Mouse (Mus musculus): ENCODE results near the gene Snx8. TPM values are rescaled to one million over a fixed set of nuclear protein-coding genes. Genes with fewer than 3 reads are reported as not detected.

The Snx8 gene
- polyA plus RNA-seq, 1 experiment from 2014 or later, result 18.8 TPM

DNA sequence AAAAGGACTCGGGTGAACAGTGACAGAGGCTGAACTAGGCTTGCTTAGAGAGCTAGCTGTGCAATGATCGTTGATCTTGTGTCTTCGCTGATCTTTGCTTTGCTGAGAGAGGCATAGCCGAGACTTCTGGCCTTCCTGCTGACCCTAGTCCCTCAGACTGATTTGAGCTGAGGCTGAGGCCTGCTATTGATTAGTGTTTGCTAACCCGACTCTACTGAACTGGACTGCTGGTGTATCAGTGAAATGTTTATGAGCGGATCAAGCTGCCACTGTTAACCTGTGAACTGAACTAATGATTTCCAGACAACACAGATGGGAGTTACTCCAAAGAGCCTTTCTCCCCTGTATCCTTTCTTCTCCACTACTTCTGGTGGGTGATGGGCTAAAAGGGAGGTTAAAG lies 16.1 kb upstream of the Snx8 start:
- Histone ChIP-seq H3K4me2 (replicated peaks) (no peak overlapping the region), H3K9me3 (no peaks in the 10 kb centered on the region), H3K9ac (replicated peaks) (no peak overlapping the region), H3K4me3 (no peak overlapping the region), H3K36me3 (no peaks in the 10 kb centered on the region), H3K27me3 (no peaks in the 10 kb centered on the region), H3K4me1 (no peaks in the 10 kb centered on the region), H3K27ac (replicated peaks) (no peak overlapping the region)
- no peak for ATAC-seq (replicated peaks)
- WGBS, result 90% methylated on average over 6 of the region's 6 CpGs

DNA sequence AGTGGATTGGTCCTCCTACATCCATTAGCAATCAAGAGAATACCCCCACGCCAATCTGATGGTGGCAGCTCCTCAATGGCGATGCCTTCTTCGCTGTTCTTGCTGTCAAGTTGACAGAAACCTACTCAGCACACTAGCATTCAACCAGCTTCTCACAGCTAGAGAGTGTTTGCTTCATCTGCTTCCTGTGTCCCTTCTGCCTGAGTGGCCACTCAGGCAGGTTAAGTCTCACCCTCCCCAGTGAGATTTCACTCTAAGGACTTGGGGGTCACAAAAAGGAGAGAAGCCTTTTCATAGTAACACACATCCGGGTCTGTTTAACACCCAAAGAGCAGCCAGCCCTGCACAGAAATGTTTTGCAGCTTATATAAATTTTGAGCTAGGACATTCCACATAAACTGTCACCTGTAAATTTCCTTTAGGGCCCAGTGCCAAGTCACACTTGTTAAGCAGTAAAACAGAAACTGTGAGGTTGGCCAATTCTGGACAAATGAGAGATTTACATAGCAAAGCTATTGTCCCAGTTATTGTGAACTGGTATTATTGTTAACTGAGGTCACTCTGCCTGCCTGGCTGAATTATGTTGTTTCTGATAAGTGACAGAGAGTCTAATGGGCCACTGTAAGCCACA lies 13.7 kb upstream of the Snx8 start:
- Histone ChIP-seq H3K4me2 (replicated peaks) (no peak overlapping the region), H3K4me1 (no peaks in the 10 kb centered on the region), H3K9me3 (no peaks in the 10 kb centered on the region), H3K36me3 (no peaks in the 10 kb centered on the region), H3K4me3 (no peak overlapping the region), H3K27me3 (no peaks in the 10 kb centered on the region), H3K27ac (replicated peaks) (no peak overlapping the region), H3K9ac (replicated peaks) (no peak overlapping the region)
- ATAC-seq (replicated peaks), result no peak
- 81% methylated on average over 4 of the region's 4 CpGs for WGBS

DNA sequence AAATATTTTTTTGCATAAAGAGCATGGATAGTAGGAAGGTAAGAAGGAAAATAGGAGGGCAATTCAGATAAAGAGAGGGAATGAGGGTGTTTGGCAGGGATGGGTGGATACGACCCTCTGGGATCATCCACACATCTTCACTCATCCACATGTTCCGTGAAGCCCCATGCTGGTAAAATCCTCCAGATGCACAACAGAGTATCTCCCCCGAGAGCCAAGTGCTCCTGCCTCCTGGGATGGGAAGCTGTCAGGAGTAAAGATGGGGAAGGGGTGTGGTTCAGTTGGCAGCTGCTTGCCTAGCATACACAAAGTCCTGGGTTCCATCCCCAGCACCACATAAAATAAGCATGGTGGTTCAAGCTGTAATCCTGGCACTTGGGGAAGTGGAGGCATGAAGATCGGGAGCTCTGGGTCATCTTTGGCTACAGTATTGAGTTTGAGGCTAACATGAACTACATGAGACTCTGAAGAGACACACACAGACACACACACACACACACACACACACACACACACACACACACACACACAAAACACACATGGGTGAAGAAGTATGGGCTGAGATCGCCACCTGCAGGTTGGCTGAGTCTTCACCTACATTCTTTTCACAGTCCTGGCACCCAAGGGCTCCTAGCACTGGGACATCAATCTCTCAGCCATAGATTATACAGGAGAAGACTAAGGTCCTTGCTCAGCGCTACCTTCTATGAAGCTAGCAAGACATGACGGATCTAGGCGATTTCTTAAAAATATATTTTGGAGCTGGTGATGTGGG lies 7.3 kb upstream of the Snx8 start:
- Histone ChIP-seq H3K27ac (replicated peaks) (no peak overlapping the region), H3K4me1 (no peaks in the 10 kb centered on the region), H3K27me3 (no peaks in the 10 kb centered on the region), H3K9me3 (no peaks in the 10 kb centered on the region), H3K4me2 (replicated peaks) (no peak overlapping the region), H3K9ac (replicated peaks) (no peak overlapping the region), H3K4me3 (no peak overlapping the region), H3K36me3 (no peaks in the 10 kb centered on the region)
- WGBS, result 65% methylated on average over 8 of the region's 8 CpGs
- no peak for ATAC-seq (replicated peaks)

DNA sequence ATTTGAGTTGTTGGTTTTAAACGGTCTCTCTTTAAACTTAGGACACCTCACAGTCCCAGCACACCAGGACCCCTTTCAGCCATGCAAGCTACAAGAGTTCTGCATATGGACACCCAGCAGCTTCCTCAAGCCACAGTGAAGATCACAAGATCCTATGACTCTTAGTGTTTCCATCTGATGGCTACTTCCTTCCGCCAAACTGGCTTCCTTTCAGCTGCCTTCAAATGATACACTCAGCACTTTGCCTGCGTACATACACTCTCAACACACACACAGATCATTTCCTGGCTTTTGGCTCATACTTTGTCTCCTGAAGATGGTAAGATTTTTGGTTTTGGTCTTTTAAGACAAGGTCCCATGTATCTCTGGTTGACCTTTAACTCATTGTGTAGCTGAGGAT lies 3.6 kb upstream of the Snx8 start:
- no peak overlapping the region for H3K4me3 ChIP-seq
- no peak overlapping the region for H3K4me2 ChIP-seq (replicated peaks)
- H3K36me3 ChIP-seq, result no peaks in the 10 kb centered on the region
- no peaks in the 10 kb centered on the region for H3K9me3 ChIP-seq
- H3K27me3 ChIP-seq, result no peaks in the 10 kb centered on the region
- 95% methylated on average over 3 of the region's 3 CpGs for WGBS
- no peak for ATAC-seq (replicated peaks)
- no peak overlapping the region for H3K9ac ChIP-seq (replicated peaks)
- peaks cover 18% of the 10 kb centered on the region for H3K4me1 ChIP-seq
- H3K27ac ChIP-seq (replicated peaks), result no peak overlapping the region

DNA sequence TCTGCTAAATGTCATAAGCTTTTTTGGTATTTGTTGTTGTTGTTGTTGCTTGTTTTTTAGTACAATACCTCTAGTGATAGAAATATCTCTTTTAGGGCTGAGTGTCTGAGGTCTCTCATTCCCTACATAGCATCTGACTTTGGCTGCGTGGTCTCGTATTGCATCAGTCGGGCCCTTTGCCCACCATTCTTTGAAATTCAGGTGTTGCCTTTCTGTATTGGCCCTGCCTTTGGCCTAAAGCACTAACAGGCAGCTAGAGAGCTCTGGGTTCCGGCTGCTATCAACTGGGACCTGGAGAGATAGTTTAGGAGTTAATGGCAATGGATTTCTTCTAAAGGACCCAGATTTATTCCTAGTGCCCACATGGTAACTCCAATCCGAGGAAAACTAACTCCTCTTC lies 2.9 kb upstream of the Snx8 start:
- H3K4me1 ChIP-seq, result peaks cover 21% of the 10 kb centered on the region
- no peaks in the 10 kb centered on the region for H3K36me3 ChIP-seq
- no peak overlapping the region for H3K9ac ChIP-seq (replicated peaks)
- H3K4me3 ChIP-seq, result no peak overlapping the region
- H3K4me2 ChIP-seq (replicated peaks), result no peak overlapping the region
- H3K27ac ChIP-seq (replicated peaks), result no peak overlapping the region
- no peaks in the 10 kb centered on the region for H3K9me3 ChIP-seq
- ATAC-seq (replicated peaks), result no peak
- H3K27me3 ChIP-seq, result no peaks in the 10 kb centered on the region
- WGBS, result 89% methylated on average over 5 of the region's 5 CpGs

DNA sequence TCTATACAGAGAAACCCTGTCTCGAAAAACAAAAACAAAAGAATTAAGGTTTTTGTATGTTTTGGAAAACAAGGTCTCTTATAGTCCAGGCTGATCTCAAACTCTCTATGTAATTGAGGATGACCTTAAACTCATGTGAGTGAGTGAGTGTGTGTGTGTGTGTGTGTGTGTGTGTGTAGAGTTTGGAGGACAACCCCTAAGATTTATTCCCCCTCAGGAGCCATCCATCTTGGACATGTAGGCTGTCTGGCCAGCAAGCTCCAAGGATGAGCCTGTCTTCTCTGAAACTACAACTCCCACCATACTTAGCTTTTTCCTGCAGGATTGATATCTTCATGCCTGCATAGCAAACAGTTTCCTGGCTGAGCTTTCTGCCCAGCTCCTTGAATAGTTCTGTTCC lies 2.4 kb upstream of the Snx8 start:
- Histone ChIP-seq H3K9me3 (no peaks in the 10 kb centered on the region), H3K27me3 (no peaks in the 10 kb centered on the region), H3K4me1 (peaks cover 21% of the 10 kb centered on the region), H3K4me2 (replicated peaks) (no peak overlapping the region), H3K36me3 (no peaks in the 10 kb centered on the region), H3K4me3 (no peak overlapping the region), H3K9ac (replicated peaks) (no peak overlapping the region), H3K27ac (replicated peaks) (no peak overlapping the region)
- ATAC-seq (replicated peaks), result no peak
- 82% methylated on average over 1 of the region's 1 CpGs for WGBS

DNA sequence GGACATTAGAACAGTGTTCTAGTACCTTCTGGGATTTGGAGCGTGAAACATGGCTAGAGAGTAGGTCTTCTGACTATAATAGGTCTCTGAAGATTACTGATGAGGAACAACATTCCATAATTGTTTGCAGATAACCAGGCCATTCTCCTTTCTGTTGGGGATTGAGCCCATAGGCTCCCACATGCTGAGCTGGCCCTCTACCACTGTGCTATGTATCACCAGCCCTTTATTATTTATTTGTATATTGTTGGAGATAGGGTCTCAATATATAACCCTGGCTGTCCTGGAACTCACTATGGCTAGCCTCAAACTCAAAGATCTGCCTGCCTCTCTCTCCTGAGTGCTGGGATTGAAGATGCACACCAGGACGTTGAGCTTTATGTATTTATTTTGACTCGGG lies 585 bp upstream of the Snx8 start:
- H3K36me3 ChIP-seq, result no peaks in the 10 kb centered on the region
- H3K4me2 ChIP-seq (replicated peaks), result peak overlapping the region; percentile 96
- no peaks in the 10 kb centered on the region for H3K27me3 ChIP-seq
- H3K9ac ChIP-seq (replicated peaks), result peak overlapping the region; percentile 68; the same call in 1 of the 2 replicates
- ATAC-seq (replicated peaks), result no peak
- H3K4me3 ChIP-seq, result peak overlapping the region; percentile 76
- no peak overlapping the region for H3K27ac ChIP-seq (replicated peaks)
- H3K9me3 ChIP-seq, result no peaks in the 10 kb centered on the region
- H3K4me1 ChIP-seq, result peaks cover 21% of the 10 kb centered on the region
- 62% methylated on average over 3 of the region's 3 CpGs for WGBS

DNA sequence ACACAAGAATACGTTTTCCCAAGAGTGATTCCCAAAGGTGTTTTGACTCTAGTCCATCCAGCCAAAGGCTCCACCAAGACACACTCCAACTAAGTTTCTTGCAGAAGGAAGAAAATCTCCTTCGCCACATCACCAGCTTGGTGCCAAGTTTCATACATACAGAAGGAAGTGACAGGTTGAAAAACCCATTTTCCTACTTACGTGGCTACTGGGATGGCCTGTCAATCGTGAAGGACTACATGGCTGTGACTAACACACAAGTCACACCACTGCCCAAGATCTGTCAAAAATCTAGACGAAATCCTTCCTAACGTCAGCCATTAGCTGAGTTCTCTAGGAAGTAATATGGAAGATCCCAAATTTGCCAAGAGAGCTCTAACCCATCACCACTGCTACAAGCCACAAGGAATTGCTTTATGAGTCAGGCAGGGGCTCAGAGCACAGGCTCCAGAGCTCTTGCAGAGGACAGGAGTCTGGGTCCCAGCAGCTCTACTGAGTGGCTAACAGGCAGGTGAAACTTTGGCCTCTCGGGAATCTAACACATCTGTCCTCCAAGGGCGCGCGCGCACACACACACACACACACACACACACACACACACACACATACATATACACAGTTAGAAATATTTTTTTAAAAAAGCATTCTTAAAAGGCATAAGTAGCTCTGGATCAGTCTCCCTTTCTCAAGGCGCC lies 1.1 kb downstream of the Snx8 start:
- 79% methylated on average over 12 of the region's 12 CpGs for WGBS

DNA sequence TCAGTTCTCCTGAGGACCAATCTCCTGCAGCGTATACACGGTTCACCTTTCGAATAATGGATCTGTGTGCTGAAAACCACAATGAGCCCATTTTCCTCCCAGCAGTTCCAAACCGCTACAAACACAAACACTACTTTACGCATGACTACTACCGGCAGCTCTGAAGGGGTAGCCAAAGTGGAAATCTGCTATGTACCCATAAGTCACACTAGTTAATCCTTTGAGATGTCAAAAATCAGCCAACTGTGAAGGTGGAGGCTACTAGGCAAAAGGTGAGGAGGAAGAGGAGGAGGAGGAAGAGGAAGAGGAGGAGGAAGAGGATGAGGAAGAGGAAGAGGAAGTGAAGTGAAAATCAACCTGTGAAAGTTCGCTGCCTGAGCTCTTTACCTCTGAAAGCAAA lies 1.8 kb downstream of the Snx8 start:
- H3K27me3 ChIP-seq, result no peaks in the 10 kb centered on the region
- H3K4me1 ChIP-seq, result peaks cover 21% of the 10 kb centered on the region
- H3K4me2 ChIP-seq (replicated peaks), result no peak overlapping the region
- no peak overlapping the region for H3K9ac ChIP-seq (replicated peaks)
- WGBS, result 86% methylated on average over 7 of the region's 7 CpGs
- no peak overlapping the region for H3K4me3 ChIP-seq
- H3K36me3 ChIP-seq, result no peaks in the 10 kb centered on the region
- no peaks in the 10 kb centered on the region for H3K9me3 ChIP-seq
- ATAC-seq (replicated peaks), result no peak
- no peak overlapping the region for H3K27ac ChIP-seq (replicated peaks)

More for the DNA sequence above, 1.1 kb downstream of the Snx8 start:
- peak overlapping the region; percentile 68 for H3K9ac ChIP-seq (replicated peaks)
- H3K4me3 ChIP-seq, result peak overlapping the region; percentile 76
- ATAC-seq (replicated peaks), result no peak
- peaks cover 21% of the 10 kb centered on the region for H3K4me1 ChIP-seq
- H3K27ac ChIP-seq (replicated peaks), result no peak overlapping the region
- H3K36me3 ChIP-seq, result no peaks in the 10 kb centered on the region
- no peaks in the 10 kb centered on the region for H3K9me3 ChIP-seq
- H3K4me2 ChIP-seq (replicated peaks), result peak overlapping the region; percentile 96
- H3K27me3 ChIP-seq, result no peaks in the 10 kb centered on the region

DNA sequence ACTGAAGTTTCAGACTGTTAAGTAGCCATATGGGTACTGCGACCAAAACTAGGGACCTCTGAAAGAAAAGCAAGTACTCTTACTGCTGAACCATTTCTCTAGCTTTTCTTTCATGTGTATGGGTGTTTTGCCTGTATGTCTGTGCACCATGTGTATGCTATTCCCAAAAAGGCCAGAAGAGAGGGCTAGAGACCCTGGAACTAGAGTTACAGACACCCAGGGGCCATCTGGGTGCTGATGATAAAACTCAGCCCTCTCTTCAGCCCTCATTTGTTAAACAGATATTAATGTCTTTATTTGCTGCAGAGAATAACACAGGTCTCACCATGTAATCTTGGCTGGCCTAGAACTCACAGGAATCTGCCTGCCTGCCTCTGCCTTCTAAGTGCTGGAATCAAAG lies 4.6 kb downstream of the Snx8 start:
- Histone ChIP-seq H3K4me3 (no peak overlapping the region), H3K27me3 (no peaks in the 10 kb centered on the region), H3K9ac (replicated peaks) (no peak overlapping the region), H3K9me3 (no peaks in the 10 kb centered on the region), H3K27ac (replicated peaks) (no peak overlapping the region), H3K36me3 (no peaks in the 10 kb centered on the region), H3K4me2 (replicated peaks) (no peak overlapping the region), H3K4me1 (peaks cover 20% of the 10 kb centered on the region)
- ATAC-seq (replicated peaks), result no peak
- WGBS, result 92% methylated on average over 1 of the region's 1 CpGs

DNA sequence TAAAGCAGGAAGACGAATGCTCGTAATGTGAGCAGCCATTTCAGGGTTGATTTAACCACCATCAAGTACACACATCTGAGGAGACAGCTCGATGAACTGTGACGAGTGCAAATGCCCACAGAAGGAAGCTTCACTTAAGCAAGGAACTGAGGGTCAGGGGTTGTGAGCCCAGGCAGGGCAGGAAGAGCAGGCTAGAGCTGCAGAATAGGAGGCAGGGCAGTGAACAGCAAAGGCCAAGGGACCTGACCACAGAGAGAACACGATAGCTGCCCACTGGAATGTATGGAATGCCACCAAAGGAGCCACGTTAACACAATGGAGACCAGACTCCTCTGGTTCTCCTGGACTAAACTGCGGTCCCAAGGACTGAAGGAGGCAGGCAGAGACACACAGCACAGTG lies 5.5 kb downstream of the Snx8 start:
- Histone ChIP-seq H3K4me3 (no peak overlapping the region), H3K4me2 (replicated peaks) (no peak overlapping the region), H3K4me1 (peaks cover 11% of the 10 kb centered on the region), H3K9me3 (no peaks in the 10 kb centered on the region), H3K27ac (replicated peaks) (no peak overlapping the region), H3K9ac (replicated peaks) (no peak overlapping the region), H3K27me3 (no peaks in the 10 kb centered on the region), H3K36me3 (no peaks in the 10 kb centered on the region)
- WGBS, result 35% methylated on average over 7 of the region's 7 CpGs
- ATAC-seq (replicated peaks), result no peak

DNA sequence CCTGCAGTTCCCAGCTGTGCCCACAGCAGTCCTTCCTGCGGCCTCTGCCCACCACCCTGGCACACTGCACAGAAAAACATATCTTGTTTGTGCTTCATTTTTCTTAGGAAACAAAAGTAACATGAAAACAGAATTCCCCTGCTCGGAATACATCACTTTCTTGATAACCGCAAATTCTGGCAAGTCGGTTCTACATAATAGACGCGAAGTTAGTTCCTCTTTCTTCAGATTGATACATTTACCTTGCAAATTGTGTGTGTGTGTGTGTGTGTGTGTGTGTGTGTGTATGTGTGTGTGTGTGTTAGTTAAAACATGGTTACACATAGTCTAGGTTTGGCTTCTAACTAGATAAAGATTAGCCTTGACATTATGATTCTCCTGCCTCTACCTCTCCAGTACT lies 6.4 kb downstream of the Snx8 start:
- no peak for ATAC-seq (replicated peaks)
- 93% methylated on average over 6 of the region's 6 CpGs for WGBS
- Histone ChIP-seq H3K9me3 (no peaks in the 10 kb centered on the region), H3K36me3 (no peaks in the 10 kb centered on the region), H3K4me3 (no peak overlapping the region), H3K9ac (replicated peaks) (no peak overlapping the region), H3K27me3 (no peaks in the 10 kb centered on the region), H3K4me1 (peaks cover 2% of the 10 kb centered on the region; the same call in 1 of the 2 replicates), H3K4me2 (replicated peaks) (no peak overlapping the region), H3K27ac (replicated peaks) (no peak overlapping the region)
